Mouse (Mus musculus) bone marrow, adult 2 months (tissue): ENCODE measurements around the gene Nol4l.

Experiments
- CTCF ChIP-seq: fragments of 200-500 bp; IDR thresholded peaks from 2 replicates; pipeline ENCODE4 v1.5.1; 2011; ENCODE audit warnings: low read length, control low read depth; ENCODE audit not compliant: control insufficient read depth, insufficient read depth
- POLR2A ChIP-seq: fragments of 200-500 bp; IDR thresholded peaks from 2 replicates; pipeline ENCODE4 v1.6.1; 2011; ENCODE audit warnings: low read depth, mild to moderate bottlenecking, control low read depth, low read length, borderline replicate concordance; ENCODE audit not compliant: control insufficient read depth

DNA sequence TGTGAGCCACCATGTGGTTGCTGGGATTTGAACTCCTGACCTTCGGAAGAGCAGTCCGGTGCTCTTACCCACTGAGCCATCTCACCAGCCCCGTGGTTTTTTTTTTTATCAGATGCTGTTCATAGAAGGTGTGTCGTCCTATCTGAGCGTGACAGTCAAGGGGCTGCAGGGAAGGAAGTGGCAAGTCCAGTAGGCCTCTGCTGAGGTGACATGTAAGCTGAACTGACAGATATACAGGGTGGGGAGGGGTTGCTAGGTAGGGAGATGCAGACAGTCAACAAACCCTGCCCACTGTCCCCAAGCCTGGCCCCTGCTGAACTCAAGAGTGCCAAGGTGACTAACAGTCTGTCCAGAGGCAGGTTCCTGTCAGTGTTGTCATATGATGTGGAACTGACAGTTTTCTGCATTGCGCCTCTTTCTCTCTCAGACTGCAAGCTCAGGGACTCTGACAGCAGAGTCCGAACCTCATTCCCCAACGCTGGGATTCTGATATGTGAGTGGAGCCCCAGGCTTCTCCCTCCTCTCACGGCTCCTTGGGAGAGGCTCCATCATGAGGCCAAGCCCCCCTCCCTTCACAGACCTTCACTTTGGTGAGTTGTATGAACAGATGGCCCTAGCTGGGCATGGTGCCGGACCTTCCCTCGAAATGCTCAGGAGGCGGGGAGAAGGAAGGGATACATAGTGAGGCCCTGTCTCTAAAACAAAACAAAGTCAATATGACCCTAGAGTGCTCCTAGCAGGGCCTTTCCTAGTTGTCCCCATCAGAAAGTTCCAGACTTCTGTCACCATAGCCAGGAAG, 75.6 kb downstream of the Nol4l start:
- no peak for TF ChIP-seq CTCF
- TF ChIP-seq POLR2A = no peak
